Mouse (Mus musculus) small intestine, adult 2 months (tissue): ENCODE measurements around the gene Pde6d. TPM values are rescaled to one million over a fixed set of nuclear protein-coding genes. Genes with fewer than 3 reads are reported as not detected.

Experiments
- H3K27ac ChIP-seq: fragments of 200-500 bp; 2 replicates; pipeline ENCODE4 v1.5.1; 2012; ENCODE audit warnings: low read depth, low read length, control low read depth, inconsistent platforms; ENCODE audit not compliant: insufficient read depth
- H3K27me3 ChIP-seq: fragments of 200-500 bp; 2 replicates; pipeline ENCODE4 v1.6.1; 2012; ENCODE audit warnings: mild to moderate bottlenecking, moderate library complexity, low read length, inconsistent platforms; ENCODE audit not compliant: control insufficient read depth, insufficient read depth
- H3K36me3 ChIP-seq: fragments of 200-500 bp; 2 replicates; pipeline ENCODE4 v1.6.1; 2012; ENCODE audit warnings: mild to moderate bottlenecking, low read length, control low read depth, inconsistent platforms; ENCODE audit not compliant: control insufficient read depth, insufficient read depth
- H3K4me1 ChIP-seq: fragments of 200-500 bp; 2 replicates; pipeline ENCODE4 v1.6.1; 2012; ENCODE audit warnings: low read length, inconsistent platforms, mixed read lengths; ENCODE audit not compliant: control insufficient read depth, insufficient read depth, insufficient read length
- H3K4me3 ChIP-seq: fragments of 200-500 bp; 2 replicates; pipeline ENCODE4 v1.5.1; 2012; ENCODE audit warnings: low read depth, mild to moderate bottlenecking, control low read depth, inconsistent platforms, low read length, moderate library complexity
- CTCF ChIP-seq: fragments of 200-500 bp; IDR thresholded peaks from 2 replicates; pipeline ENCODE4 v1.5.1; 2012; ENCODE audit warnings: low read depth, mild to moderate bottlenecking, control low read depth, inconsistent platforms, low read length, moderate library complexity, mixed read lengths; ENCODE audit not compliant: insufficient replicate concordance, insufficient read length; ENCODE audit errors: extremely low read depth
- POLR2A ChIP-seq: fragments of 200-500 bp; IDR thresholded peaks from 2 replicates; pipeline ENCODE4 v1.6.1; 2012; ENCODE audit warnings: low read depth, mild to moderate bottlenecking, control low read depth, inconsistent platforms, low read length, moderate library complexity
- WGBS: fragments of 180-500 bp; shearing (Covaris S2); methylation state at CpG from one replicate; pipeline ENCODE4 v1.1.7; 2018; 5-methylcytosine and 5-hydroxymethylcytosine counted together
- polyA plus RNA-seq: library from polyadenylated mRNA; depleted of rRNA; stranded (reverse); fragments of >200 nt; gene quantifications from 2 replicates; pipeline ENCODE4 v1.2.3, GENCODE M21; 2012

The Pde6d gene
- polyA plus RNA-seq, 1 experiment = 9.7 TPM

GRCm38 (mm10) chr1:86618454-86619125 lies 36.2 kb upstream of the Pde6d start:
- 59% methylated on average over 10 of the region's 10 CpGs for WGBS
- Histone ChIP-seq H3K4me3 (no peak overlapping the region), H3K36me3 (no peaks in the 10 kb centered on the region), H3K4me1 (peaks cover 7% of the 10 kb centered on the region; the same call in 1 of the 2 replicates), H3K27ac (no peak overlapping the region), H3K27me3 (no peaks in the 10 kb centered on the region)
- TF ChIP-seq CTCF (no peak), POLR2A (no peak)

- no peaks in the 10 kb centered on the region for H3K36me3 ChIP-seq
- H3K4me1 ChIP-seq = no peaks in the 10 kb centered on the region
- no peak overlapping the region for H3K27ac ChIP-seq
- no peak overlapping the region for H3K4me3 ChIP-seq
- TF ChIP-seq CTCF = no peak
- no peak for TF ChIP-seq POLR2A
- no peaks in the 10 kb centered on the region for H3K27me3 ChIP-seq
Observed at GRCm38 (mm10) chr1:86614269-86614668, 31.8 kb upstream of the Pde6d start.

- Histone ChIP-seq H3K27me3 (no peaks in the 10 kb centered on the region), H3K27ac (no peak overlapping the region), H3K4me3 (no peak overlapping the region), H3K4me1 (no peaks in the 10 kb centered on the region), H3K36me3 (peaks cover 4% of the 10 kb centered on the region)
- 76% methylated on average over 1 of the region's 1 CpGs for whole genome bisulfite sequencing
- TF ChIP-seq POLR2A (no peak), CTCF (no peak)
Observed at GRCm38 (mm10) chr1:86612081-86612480, 29.7 kb upstream of the Pde6d start.

GRCm38 (mm10) chr1:86610954-86611353 lies 28.5 kb upstream of the Pde6d start:
- H3K27ac ChIP-seq = no peak overlapping the region
- no peaks in the 10 kb centered on the region for H3K4me1 ChIP-seq
- no peak for TF ChIP-seq CTCF
- no peak for TF ChIP-seq POLR2A
- H3K36me3 ChIP-seq = peaks cover 6% of the 10 kb centered on the region
- H3K27me3 ChIP-seq = no peaks in the 10 kb centered on the region
- WGBS = 74% methylated on average over 1 of the region's 1 CpGs
- H3K4me3 ChIP-seq = no peak overlapping the region

- 47% methylated on average over 2 of the region's 2 CpGs for WGBS
- H3K4me3 ChIP-seq = no peak overlapping the region
- H3K27me3 ChIP-seq = no peaks in the 10 kb centered on the region
- no peak overlapping the region for H3K27ac ChIP-seq
- peaks cover 49% of the 10 kb centered on the region for H3K36me3 ChIP-seq
- TF ChIP-seq POLR2A (no peak), CTCF (no peak)
- H3K4me1 ChIP-seq = no peaks in the 10 kb centered on the region
Observed at GRCm38 (mm10) chr1:86600117-86600516, 17.7 kb upstream of the Pde6d start.

- peaks cover 46% of the 10 kb centered on the region for H3K36me3 ChIP-seq
- H3K27ac ChIP-seq = no peak overlapping the region
- H3K4me1 ChIP-seq = no peaks in the 10 kb centered on the region
- H3K27me3 ChIP-seq = no peaks in the 10 kb centered on the region
- H3K4me3 ChIP-seq = no peak overlapping the region
- 69% methylated on average over 3 of the region's 3 CpGs for WGBS
- TF ChIP-seq CTCF = peak; percentile 30; the same call in 1 of the 2 replicates
- no peak for TF ChIP-seq POLR2A
Observed at GRCm38 (mm10) chr1:86598516-86598915, 16.1 kb upstream of the Pde6d start.

GRCm38 (mm10) chr1:86596512-86596911 lies 14.1 kb upstream of the Pde6d start:
- Histone ChIP-seq H3K4me1 (no peaks in the 10 kb centered on the region), H3K4me3 (no peak overlapping the region), H3K27me3 (no peaks in the 10 kb centered on the region), H3K27ac (no peak overlapping the region), H3K36me3 (peaks cover 48% of the 10 kb centered on the region)
- TF ChIP-seq CTCF (no peak), POLR2A (no peak)
- WGBS = 93% methylated on average over 6 of the region's 6 CpGs

- H3K36me3 ChIP-seq = peaks cover 43% of the 10 kb centered on the region
- 53% methylated on average over 6 of the region's 6 CpGs for WGBS
- TF ChIP-seq POLR2A = no peak
- no peak for TF ChIP-seq CTCF
Observed at GRCm38 (mm10) chr1:86595315-86595714, 12.9 kb upstream of the Pde6d start.

More at GRCm38 (mm10) chr1:86595315-86595714, 12.9 kb upstream of the Pde6d start:
- Histone ChIP-seq H3K4me1 (no peaks in the 10 kb centered on the region), H3K4me3 (no peak overlapping the region), H3K27me3 (no peaks in the 10 kb centered on the region), H3K27ac (no peak overlapping the region)
